ENCODE assay signal across 8 mouse cellular contexts in genomic region chr8:48554762-48555545, GRCm38 (mm10).
A peak's percentile ranks its signal among the peaks of the same experiment; 100 is the strongest.
DNase-seq lines count a peak whose midpoint lies in the region; ATAC-seq and TF ChIP-seq lines count a peak whose summit lies in the region.

No protein-coding gene starts in this region.

- peak overlapping the region; percentile 84; the same call in 1 of the 2 replicates for H3K27ac ChIP-seq in ES-E14 (ENCODE audit: insufficient read depth, low read depth, low read length, poor library complexity, severe bottlenecking)
- no peak overlapping the region for H3K27ac ChIP-seq in cerebellum, adult 2 months (ENCODE audit: insufficient read depth, low read length)
- peak overlapping the region; percentile 86 for H3K27ac ChIP-seq in layer of hippocampus, adult 2 months
- H3K27ac ChIP-seq in lung, embryonic 16.5 days (ENCODE audit: low read length): no peak overlapping the region

- DNase-seq in ES-E14 (ENCODE audit: low read depth, low spot score): peak; percentile 48
- DNase-seq in cerebellum, adult 2 months: peak; percentile 57 to 58
- DNase-seq in forelimb bud, embryonic 11.5 days (ENCODE audit: low read depth, low spot score): peak; percentile 93
- peak; percentile 77 for DNase-seq in heart, postnatal 4 days
- DNase-seq in layer of hippocampus, adult 2 months (ENCODE audit: low spot score in 2 of 2): peak; percentile 62 to 66
- peak; percentile 74 for DNase-seq in right cerebral cortex, adult 18-20 months

- H3K36me3 ChIP-seq in ES-E14 (ENCODE audit: control insufficient read depth, insufficient read depth, low read length, poor library complexity, severe bottlenecking): no peaks in the 10 kb centered on the region
- H3K36me3 ChIP-seq in lung, embryonic 16.5 days (ENCODE audit: control insufficient read depth, insufficient read depth, low read length): no peaks in the 10 kb centered on the region

- H3K4me2 ChIP-seq in lung, embryonic 16.5 days (ENCODE audit: low read depth, low read length): peak overlapping the region; percentile 98

- TF ChIP-seq POLR2A in cerebellum, adult 2 months (IDR thresholded peaks at IDR 0.05; ENCODE audit: borderline replicate concordance, insufficient read depth, low read length): no peak

- H3K9ac ChIP-seq in ES-E14 (ENCODE audit: insufficient read depth, low read depth, low read length, poor library complexity, severe bottlenecking): peak overlapping the region; percentile 94
- H3K9ac ChIP-seq in lung, embryonic 16.5 days (ENCODE audit: low read length): peak overlapping the region; percentile 70

- peak; percentile 98 for ATAC-seq in lung, embryonic 16.5 days (ENCODE audit: low read depth)
- ATAC-seq in activated CD4-positive, CD25-positive, alpha-beta regulatory T cell, adult 4 months: no peak

- no peaks in the 10 kb centered on the region; a peak in 1 of 4 replicates for H3K4me1 ChIP-seq in ES-E14 (ENCODE audit: control insufficient read depth in 2 of 2, insufficient read depth in 2 of 2, low read length in 2 of 2, poor library complexity in 1 of 2)
- no peaks in the 10 kb centered on the region for H3K4me1 ChIP-seq in cerebellum, adult 2 months (ENCODE audit: control insufficient read depth, insufficient read depth, low read length)
- H3K4me1 ChIP-seq in lung, embryonic 16.5 days (replicated peaks; ENCODE audit: control insufficient read depth, insufficient read depth, low read length): no peaks in the 10 kb centered on the region; the same call in 1 of the 2 replicates

- under 1% methylated on average over 81 of the region's 86 CpGs for WGBS in cerebellum, adult 2 months
- under 1% methylated on average over 80 of the region's 86 CpGs for WGBS in lung, embryonic 16.5 days

- no peaks in the 10 kb centered on the region for H3K9me3 ChIP-seq in ES-E14 (ENCODE audit: control insufficient read depth, insufficient read depth, low read depth, low read length)
- H3K9me3 ChIP-seq in lung, embryonic 16.5 days (ENCODE audit: control insufficient read depth, low read length): no peaks in the 10 kb centered on the region

- TF ChIP-seq CTCF in cerebellum, adult 2 months (IDR thresholded peaks at IDR 0.05; ENCODE audit: borderline replicate concordance, insufficient read depth, low read depth, low read length): no peak
- TF ChIP-seq CTCF in layer of hippocampus, adult 2 months (conservative IDR thresholded peaks at IDR 0.05): no peak

- H3K4me3 ChIP-seq in ES-E14 (ENCODE audit: insufficient read depth in 1 of 2, low read depth in 1 of 2, low read length in 2 of 2, poor library complexity in 1 of 2, severe bottlenecking in 1 of 2): peak overlapping the region; percentile 86 to 94
- H3K4me3 ChIP-seq in cerebellum, adult 2 months (replicated peaks; ENCODE audit: insufficient read depth, low read depth, low read length): peak overlapping the region; percentile 56
- peak overlapping the region; percentile 75 for H3K4me3 ChIP-seq in layer of hippocampus, adult 2 months
- peak overlapping the region; percentile 73 for H3K4me3 ChIP-seq in lung, embryonic 16.5 days (ENCODE audit: low read length)

- H3K27me3 ChIP-seq in cerebellum, adult 2 months (ENCODE audit: control insufficient read depth, insufficient read depth, low read length): no peaks in the 10 kb centered on the region; the same call in 1 of the 2 replicates
- H3K27me3 ChIP-seq in lung, embryonic 16.5 days (ENCODE audit: control insufficient read depth, insufficient read depth, low read depth, low read length): peaks cover 22% of the 10 kb centered on the region

- in situ Hi-C loops in ES-E14 (cut with MboI; ENCODE audit: low sequenced_read_pairs in 2 of 2, unreplicated experiment in 2 of 2): no loop called here

TF ChIP-seq in ES-E14, 5 proteins besides CTCF, POLR2A, EP300 and RAD21:
- peak; percentile 72; the same call in 1 of the 2 replicates for TF ChIP-seq HCFC1 (IDR thresholded peaks at IDR 0.05; ENCODE audit: borderline replicate concordance, insufficient read depth, low read length)
- TF ChIP-seq ZC3H11A (IDR thresholded peaks at IDR 0.05; ENCODE audit: borderline replicate concordance, low read depth, low read length): no peak

Comparison
In these comparisons a context has a peak if more than half of its experiments do, and no peak if none do; other contexts are left out.
1. H3K27ac ChIP-seq: peak in ES-E14 (single experiment) and layer of hippocampus, adult 2 months (single experiment); none in cerebellum, adult 2 months (single experiment) and lung, embryonic 16.5 days (single experiment).
2. Peak in every context shown above with its lines, with median percentiles within 50 percentile points of each other: DNase-seq and H3K4me3 ChIP-seq.